Mouse (Mus musculus): ENCODE measurements at regions not wholly inside any gene's neighbourhood (a gene's known extent, or its start where the extent isn't known, plus 50 kb on each side); places are given as distances from the start of the nearest gene placed in this dataset.
"Not testable (repeated sequence)": the region's sequence is repeated elsewhere in the genome, so short reads cannot be mapped to it uniquely, and the experiment has no call there.

DNA sequence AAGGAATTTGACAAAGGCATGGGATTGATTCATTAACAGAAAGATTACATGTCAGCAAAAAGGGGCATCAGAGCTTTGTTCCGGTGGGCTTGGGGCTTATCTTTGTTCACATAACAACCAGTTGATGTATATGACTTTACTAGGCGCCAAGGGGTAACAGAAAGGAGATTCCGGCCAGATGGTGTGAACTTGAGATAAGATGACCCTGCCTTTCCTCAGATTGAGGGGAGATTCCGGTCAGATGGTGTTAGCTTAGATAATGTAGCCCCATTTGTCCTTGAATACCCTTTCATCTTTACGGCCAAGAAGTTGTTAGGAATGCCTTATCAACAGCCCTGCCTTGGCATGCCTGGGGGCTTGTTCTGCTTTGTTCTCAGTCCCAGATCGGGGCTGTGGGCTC lies 183.4 kb upstream of the Myo3a start:
- H3K27ac ChIP-seq (replicated peaks in 1 of 2; ENCODE audit: control insufficient read depth in 1 of 2, insufficient read depth in 1 of 2, low read depth in 2 of 2, low read length in 2 of 2); H3K4me3 ChIP-seq (ENCODE audit: control insufficient read depth in 1 of 2, insufficient read depth in 1 of 2, low read depth in 1 of 2, low read length in 2 of 2); H3K4me2 ChIP-seq (ENCODE audit: low read length); H3K9me3 ChIP-seq (ENCODE audit: control insufficient read depth, low read length); H3K27me3 ChIP-seq (ENCODE audit: control insufficient read depth, insufficient read depth, low read length); H3K36me3 ChIP-seq (ENCODE audit: control insufficient read depth, insufficient read depth, low read length); H3K4me1 ChIP-seq (ENCODE audit: control insufficient read depth in 2 of 2, insufficient read depth in 2 of 2, low read length in 2 of 2); ATAC-seq (ENCODE audit: insufficient number of reproducible peaks, insufficient read depth, low FRiP score, low read depth); H3K9ac ChIP-seq (ENCODE audit: low read length): not testable (repeated sequence)
- 39% methylated on average over 5 of the region's 6 CpGs for WGBS

DNA sequence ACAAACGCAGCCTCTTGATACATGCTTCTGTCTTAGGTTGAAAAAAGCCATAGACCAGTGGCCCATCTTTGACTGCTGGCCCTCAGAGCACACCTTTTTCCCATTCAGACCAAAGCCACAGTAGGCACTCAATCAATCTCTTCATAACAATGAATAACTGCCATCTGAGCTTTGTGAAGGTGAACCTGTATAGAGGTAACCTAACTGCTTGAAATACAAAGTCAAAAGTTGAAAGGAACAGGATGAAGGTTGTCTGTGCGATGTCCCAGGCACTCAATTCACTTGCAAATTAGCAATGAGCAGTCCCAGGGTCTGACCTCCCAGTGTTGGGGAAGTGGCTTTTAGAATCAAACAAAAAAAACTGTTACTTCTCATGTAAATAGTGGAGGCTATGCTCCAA lies 182.4 kb upstream of the Myo3a start:
- Histone ChIP-seq H3K27ac (replicated peaks in 1 of 2; ENCODE audit: control insufficient read depth in 1 of 2, insufficient read depth in 1 of 2, low read depth in 2 of 2, low read length in 2 of 2) (no peak overlapping the region), H3K4me1 (ENCODE audit: control insufficient read depth in 2 of 2, insufficient read depth in 2 of 2, low read length in 2 of 2) (no peaks in the 10 kb centered on the region), H3K4me3 (ENCODE audit: control insufficient read depth in 1 of 2, insufficient read depth in 1 of 2, low read depth in 1 of 2, low read length in 2 of 2) (no peak overlapping the region), H3K4me2 (ENCODE audit: low read length) (no peak overlapping the region), H3K9me3 (ENCODE audit: control insufficient read depth, low read length) (no peaks in the 10 kb centered on the region), H3K9ac (ENCODE audit: low read length) (no peak overlapping the region), H3K27me3 (ENCODE audit: control insufficient read depth, insufficient read depth, low read length) (no peaks in the 10 kb centered on the region), H3K36me3 (ENCODE audit: control insufficient read depth, insufficient read depth, low read length) (no peaks in the 10 kb centered on the region)
- ATAC-seq (ENCODE audit: insufficient number of reproducible peaks, insufficient read depth, low FRiP score, low read depth), result no peak
- WGBS, result 74% methylated on average over 2 of the region's 2 CpGs

DNA sequence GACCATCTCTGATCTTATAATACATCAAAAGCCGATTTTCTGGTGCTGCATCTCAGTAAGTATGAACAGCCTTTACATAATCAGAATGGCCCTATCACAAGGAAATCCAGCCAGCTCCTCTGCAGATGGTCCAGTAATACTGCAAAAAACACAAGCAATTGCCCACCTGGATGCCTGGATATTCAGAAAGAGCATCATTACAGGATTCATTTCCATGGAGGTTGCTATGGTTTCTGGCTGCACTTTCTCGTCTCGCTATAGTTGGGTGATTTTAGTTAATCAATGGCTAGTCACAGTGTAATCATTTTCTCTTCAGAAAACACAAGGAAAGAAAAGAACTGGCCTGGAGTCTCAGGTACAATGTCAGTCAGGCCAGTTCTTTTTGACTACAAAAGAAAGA lies 179.8 kb upstream of the Myo3a start:
- no peaks in the 10 kb centered on the region for H3K4me1 ChIP-seq (ENCODE audit: control insufficient read depth in 2 of 2, insufficient read depth in 2 of 2, low read length in 2 of 2)
- H3K4me3 ChIP-seq (ENCODE audit: control insufficient read depth in 1 of 2, insufficient read depth in 1 of 2, low read depth in 1 of 2, low read length in 2 of 2), result no peak overlapping the region
- no peaks in the 10 kb centered on the region for H3K27me3 ChIP-seq (ENCODE audit: control insufficient read depth, insufficient read depth, low read length)
- no peak overlapping the region for H3K4me2 ChIP-seq (ENCODE audit: low read length)
- 81% methylated on average over 3 of the region's 3 CpGs for WGBS
- ATAC-seq (ENCODE audit: insufficient number of reproducible peaks, insufficient read depth, low FRiP score, low read depth), result no peak
- H3K36me3 ChIP-seq (ENCODE audit: control insufficient read depth, insufficient read depth, low read length), result no peaks in the 10 kb centered on the region
- no peaks in the 10 kb centered on the region for H3K9me3 ChIP-seq (ENCODE audit: control insufficient read depth, low read length)
- no peak overlapping the region for H3K9ac ChIP-seq (ENCODE audit: low read length)
- no peak overlapping the region for H3K27ac ChIP-seq (replicated peaks in 1 of 2; ENCODE audit: control insufficient read depth in 1 of 2, insufficient read depth in 1 of 2, low read depth in 2 of 2, low read length in 2 of 2)

DNA sequence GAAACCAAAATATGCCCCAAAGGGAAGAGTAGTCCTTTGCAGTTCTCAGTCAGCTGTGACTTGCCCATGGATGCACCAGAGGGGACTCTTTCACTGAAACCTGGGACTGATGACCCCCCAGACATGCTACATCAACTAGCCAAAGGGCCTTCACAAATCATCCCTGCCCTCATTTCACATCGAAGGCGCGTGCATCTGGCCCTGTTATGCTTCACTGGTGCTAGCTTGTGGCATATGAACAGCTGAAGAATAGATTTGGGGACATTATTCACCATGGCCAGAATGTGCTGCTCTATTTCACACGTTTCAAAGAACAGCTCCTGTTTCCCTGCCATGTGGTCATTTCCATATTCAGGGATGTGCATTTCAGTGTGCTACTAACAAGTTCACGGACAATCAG lies 160.8 kb upstream of the Myo3a start:
- Histone ChIP-seq H3K4me3 (ENCODE audit: control insufficient read depth in 1 of 2, insufficient read depth in 1 of 2, low read depth in 1 of 2, low read length in 2 of 2) (no peak overlapping the region), H3K27ac (replicated peaks in 1 of 2; ENCODE audit: control insufficient read depth in 1 of 2, insufficient read depth in 1 of 2, low read depth in 2 of 2, low read length in 2 of 2) (no peak overlapping the region), H3K4me2 (ENCODE audit: low read length) (no peak overlapping the region), H3K27me3 (ENCODE audit: control insufficient read depth, insufficient read depth, low read length) (no peaks in the 10 kb centered on the region), H3K9me3 (ENCODE audit: control insufficient read depth, low read length) (no peaks in the 10 kb centered on the region), H3K36me3 (ENCODE audit: control insufficient read depth, insufficient read depth, low read length) (no peaks in the 10 kb centered on the region), H3K9ac (ENCODE audit: low read length) (no peak overlapping the region), H3K4me1 (ENCODE audit: control insufficient read depth in 2 of 2, insufficient read depth in 2 of 2, low read length in 2 of 2) (no peaks in the 10 kb centered on the region)
- 81% methylated on average over 5 of the region's 5 CpGs for WGBS
- ATAC-seq (ENCODE audit: insufficient number of reproducible peaks, insufficient read depth, low FRiP score, low read depth), result no peak

DNA sequence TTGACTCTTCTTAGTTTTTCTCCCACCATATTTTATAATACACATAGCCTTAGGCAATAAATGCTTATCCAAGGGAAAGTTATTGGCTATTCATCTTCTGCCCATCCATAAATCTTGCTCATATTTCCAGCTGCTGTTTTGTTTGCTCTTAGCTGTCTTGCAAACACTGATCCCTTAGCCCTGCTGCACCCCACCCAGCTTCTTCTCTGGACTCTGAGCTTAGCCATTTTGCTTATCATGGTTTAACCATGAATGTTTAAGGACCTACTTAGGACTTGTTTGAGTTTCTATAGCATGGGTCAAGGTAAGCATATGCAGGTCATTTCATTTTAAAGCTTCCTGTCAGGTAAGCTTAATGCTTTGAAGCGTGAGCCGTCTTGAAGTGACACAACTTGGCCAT lies 130.5 kb upstream of the Myo3a start:
- Histone ChIP-seq H3K4me3 (ENCODE audit: control insufficient read depth in 1 of 2, insufficient read depth in 1 of 2, low read depth in 1 of 2, low read length in 2 of 2) (no peak overlapping the region), H3K9me3 (ENCODE audit: control insufficient read depth, low read length) (no peaks in the 10 kb centered on the region), H3K4me2 (ENCODE audit: low read length) (no peak overlapping the region), H3K36me3 (ENCODE audit: control insufficient read depth, insufficient read depth, low read length) (no peaks in the 10 kb centered on the region), H3K4me1 (ENCODE audit: control insufficient read depth in 2 of 2, insufficient read depth in 2 of 2, low read length in 2 of 2) (no peaks in the 10 kb centered on the region), H3K9ac (ENCODE audit: low read length) (no peak overlapping the region), H3K27ac (replicated peaks in 1 of 2; ENCODE audit: control insufficient read depth in 1 of 2, insufficient read depth in 1 of 2, low read depth in 2 of 2, low read length in 2 of 2) (no peak overlapping the region), H3K27me3 (ENCODE audit: control insufficient read depth, insufficient read depth, low read length) (no peaks in the 10 kb centered on the region)
- ATAC-seq (ENCODE audit: insufficient number of reproducible peaks, insufficient read depth, low FRiP score, low read depth), result no peak
- 91% methylated on average over 2 of the region's 2 CpGs for WGBS

DNA sequence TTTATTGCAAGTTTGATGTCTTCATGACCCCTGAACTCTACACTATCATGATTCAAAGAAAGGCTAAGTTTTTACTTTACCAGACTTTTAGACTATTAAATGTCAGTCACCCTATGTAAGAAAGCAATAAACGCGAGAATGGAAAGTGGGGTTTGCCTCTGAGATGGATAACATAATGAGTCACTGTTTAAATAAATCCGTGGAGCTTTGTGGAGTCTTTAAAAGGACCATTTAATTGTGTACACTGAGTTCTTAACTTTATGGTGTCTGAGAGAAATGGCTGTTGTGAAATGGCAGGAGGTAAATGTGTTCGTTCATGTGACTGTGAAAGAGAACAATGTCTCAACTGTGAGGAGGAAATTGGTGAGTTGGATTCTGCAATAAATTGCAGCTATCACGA lies 122.2 kb upstream of the Myo3a start:
- H3K27me3 ChIP-seq (ENCODE audit: control insufficient read depth, insufficient read depth, low read length), result no peaks in the 10 kb centered on the region
- H3K4me1 ChIP-seq (ENCODE audit: control insufficient read depth in 2 of 2, insufficient read depth in 2 of 2, low read length in 2 of 2), result no peaks in the 10 kb centered on the region
- H3K36me3 ChIP-seq (ENCODE audit: control insufficient read depth, insufficient read depth, low read length), result no peaks in the 10 kb centered on the region
- WGBS, result 62% methylated on average over 5 of the region's 5 CpGs
- no peak overlapping the region for H3K27ac ChIP-seq (replicated peaks in 1 of 2; ENCODE audit: control insufficient read depth in 1 of 2, insufficient read depth in 1 of 2, low read depth in 2 of 2, low read length in 2 of 2)
- no peaks in the 10 kb centered on the region for H3K9me3 ChIP-seq (ENCODE audit: control insufficient read depth, low read length)
- H3K4me3 ChIP-seq (ENCODE audit: control insufficient read depth in 1 of 2, insufficient read depth in 1 of 2, low read depth in 1 of 2, low read length in 2 of 2), result no peak overlapping the region
- no peak overlapping the region for H3K9ac ChIP-seq (ENCODE audit: low read length)
- ATAC-seq (ENCODE audit: insufficient number of reproducible peaks, insufficient read depth, low FRiP score, low read depth), result no peak
- H3K4me2 ChIP-seq (ENCODE audit: low read length), result no peak overlapping the region

DNA sequence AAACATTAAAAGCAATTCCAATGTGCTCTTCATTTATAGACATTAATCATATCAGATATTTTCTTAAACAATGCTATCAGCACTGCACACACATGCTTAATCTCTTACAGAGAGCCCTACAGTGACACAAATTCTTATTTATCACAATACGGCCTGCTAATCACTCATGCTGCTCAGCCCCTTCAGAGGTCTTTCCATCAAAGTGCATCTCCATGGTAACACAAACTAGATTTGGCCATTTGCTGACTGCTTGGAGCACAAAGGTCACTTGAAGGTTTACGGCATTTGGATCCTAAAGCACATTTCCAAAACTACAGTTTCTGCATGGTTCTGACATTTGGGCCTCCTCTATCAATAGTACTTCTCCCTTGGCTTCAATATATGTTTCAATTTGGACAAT lies 77.6 kb upstream of the Myo3a start:
- H3K9ac ChIP-seq (ENCODE audit: low read length), result no peak overlapping the region
- 30% methylated on average over 2 of the region's 2 CpGs for WGBS
- no peaks in the 10 kb centered on the region for H3K36me3 ChIP-seq (ENCODE audit: control insufficient read depth, insufficient read depth, low read length)
- H3K9me3 ChIP-seq (ENCODE audit: control insufficient read depth, low read length), result no peaks in the 10 kb centered on the region
- no peak overlapping the region for H3K4me3 ChIP-seq (ENCODE audit: control insufficient read depth in 1 of 2, insufficient read depth in 1 of 2, low read depth in 1 of 2, low read length in 2 of 2)
- no peak overlapping the region for H3K4me2 ChIP-seq (ENCODE audit: low read length)
- no peak overlapping the region for H3K27ac ChIP-seq (replicated peaks in 1 of 2; ENCODE audit: control insufficient read depth in 1 of 2, insufficient read depth in 1 of 2, low read depth in 2 of 2, low read length in 2 of 2)
- ATAC-seq (ENCODE audit: insufficient number of reproducible peaks, insufficient read depth, low FRiP score, low read depth), result no peak
- no peaks in the 10 kb centered on the region for H3K27me3 ChIP-seq (ENCODE audit: control insufficient read depth, insufficient read depth, low read length)
- no peaks in the 10 kb centered on the region for H3K4me1 ChIP-seq (ENCODE audit: control insufficient read depth in 2 of 2, insufficient read depth in 2 of 2, low read length in 2 of 2)

DNA sequence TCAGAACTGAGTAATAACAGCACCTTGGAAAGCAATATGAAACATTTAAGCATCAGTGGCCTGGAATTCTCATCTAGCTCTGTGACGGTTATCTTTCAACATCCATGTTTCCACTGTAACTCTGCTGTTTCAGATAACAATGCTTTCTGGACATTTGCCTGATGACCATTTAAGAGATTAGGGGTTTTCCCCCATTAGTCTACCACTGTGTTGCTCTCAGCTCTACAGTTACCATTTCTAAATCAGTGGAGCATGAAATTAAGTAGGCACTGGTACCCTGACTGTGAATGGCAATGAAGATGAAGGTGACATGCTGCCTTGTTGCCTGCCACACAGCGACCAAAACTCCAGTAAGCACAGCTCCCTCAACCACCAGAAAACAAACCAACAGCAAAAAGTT lies 70.7 kb upstream of the Myo3a start:
- H3K27ac ChIP-seq (replicated peaks in 1 of 2; ENCODE audit: control insufficient read depth in 1 of 2, insufficient read depth in 1 of 2, low read depth in 2 of 2, low read length in 2 of 2), result no peak overlapping the region
- no peak overlapping the region for H3K4me3 ChIP-seq (ENCODE audit: control insufficient read depth in 1 of 2, insufficient read depth in 1 of 2, low read depth in 1 of 2, low read length in 2 of 2)
- ATAC-seq (ENCODE audit: insufficient number of reproducible peaks, insufficient read depth, low FRiP score, low read depth), result no peak
- no peak overlapping the region for H3K9ac ChIP-seq (ENCODE audit: low read length)
- no peaks in the 10 kb centered on the region for H3K4me1 ChIP-seq (ENCODE audit: control insufficient read depth in 2 of 2, insufficient read depth in 2 of 2, low read length in 2 of 2)
- no peaks in the 10 kb centered on the region for H3K27me3 ChIP-seq (ENCODE audit: control insufficient read depth, insufficient read depth, low read length)
- H3K9me3 ChIP-seq (ENCODE audit: control insufficient read depth, low read length), result no peaks in the 10 kb centered on the region
- 58% methylated on average over 2 of the region's 2 CpGs for WGBS
- H3K36me3 ChIP-seq (ENCODE audit: control insufficient read depth, insufficient read depth, low read length), result no peaks in the 10 kb centered on the region
- H3K4me2 ChIP-seq (ENCODE audit: low read length), result no peak overlapping the region

Data from heart, embryonic 14.5 days (tissue).